Mouse (Mus musculus): ENCODE data around the gene Pou2f3.

GRCm38 (mm10) chr9:43191561-43191960, 18.6 kb downstream of the Pou2f3 start:
- TF ChIP-seq CTCF (IDR thresholded peaks at IDR 0.05; ENCODE audit: extremely low read depth, insufficient read depth, low read length) (no peak), POLR2A (IDR thresholded peaks at IDR 0.05; ENCODE audit: extremely low read depth, insufficient read depth, low read length) (no peak)
